Mouse (Mus musculus) liver, embryonic 16.5 days (tissue): ENCODE measurements around the gene 9930022D16Rik. TPM values are rescaled to one million over a fixed set of nuclear protein-coding genes. Genes with fewer than 3 reads are reported as not detected.

ENCODE experiments used
- ATAC-seq: fragments of 200-750 bp; cut with Nextera tagmentation; 2 replicates; pipeline ENCODE4 v1.8.0; 2017; ENCODE audit warnings: low read depth, mild to moderate bottlenecking, moderate number of reproducible peaks, moderate library complexity
- H3K27ac ChIP-seq: fragments of 300-500 bp; sonication (generic); 2 replicates; pipeline ENCODE4 v1.5.1; 2014; ENCODE audit warnings: mild to moderate bottlenecking, low read length
- H3K27me3 ChIP-seq: fragments of 300-500 bp; sonication (generic); 2 replicates; pipeline ENCODE4 v1.6.1; 2014; ENCODE audit warnings: low read depth, low read length, mixed read lengths; ENCODE audit not compliant: control insufficient read depth, insufficient read depth
- H3K36me3 ChIP-seq: fragments of 300-500 bp; sonication (generic); 2 replicates; pipeline ENCODE4 v1.6.1; 2014; ENCODE audit warnings: mild to moderate bottlenecking; ENCODE audit not compliant: control insufficient read depth, insufficient read depth
- H3K4me1 ChIP-seq: fragments of 300-500 bp; sonication (generic); 2 replicates; pipeline ENCODE4 v1.6.1; 2014; ENCODE audit warnings: low read depth, low read length, mixed read lengths; ENCODE audit not compliant: control insufficient read depth
- H3K4me2 ChIP-seq: fragments of 300-500 bp; sonication (generic); 2 replicates; pipeline ENCODE4 v1.6.1; 2014; ENCODE audit warnings: low read depth, low read length, mixed read lengths
- H3K4me3 ChIP-seq: fragments of 300-500 bp; sonication (generic); 2 replicates; pipeline ENCODE4 v1.5.1; 2014; ENCODE audit warnings: low read depth, mild to moderate bottlenecking, low read length
- H3K9ac ChIP-seq: fragments of 300-500 bp; sonication (generic); 2 replicates; pipeline ENCODE4 v1.6.1; 2014; ENCODE audit warnings: low read depth, low read length
- H3K9me3 ChIP-seq: fragments of 300-500 bp; sonication (generic); replicated peaks from 2 replicates; pipeline ENCODE4 v1.6.1; 2016; ENCODE audit warnings: low read length; ENCODE audit not compliant: control insufficient read depth
- WGBS: fragments of 180-500 bp; shearing (Covaris S2); extraction: QIAGEN DNeasy Blood & Tissue Kit; methylation state at CpG from one replicate; pipeline ENCODE4 v1.1.7; 2014; ENCODE audit not compliant: insufficient replicate concordance; 5-methylcytosine and 5-hydroxymethylcytosine counted together
- polyA plus RNA-seq: library from polyadenylated mRNA; unstranded; fragments of >200 nt; fragmentation: Nextera tagmentation; extraction: Ambion mirVana; gene quantifications from 2 replicates; pipeline ENCODE4 v1.2.1, GENCODE M21; 2015

Gene 9930022D16Rik
- polyA plus RNA-seq, 1 experiment from 2014 or later: not detected

DNA sequence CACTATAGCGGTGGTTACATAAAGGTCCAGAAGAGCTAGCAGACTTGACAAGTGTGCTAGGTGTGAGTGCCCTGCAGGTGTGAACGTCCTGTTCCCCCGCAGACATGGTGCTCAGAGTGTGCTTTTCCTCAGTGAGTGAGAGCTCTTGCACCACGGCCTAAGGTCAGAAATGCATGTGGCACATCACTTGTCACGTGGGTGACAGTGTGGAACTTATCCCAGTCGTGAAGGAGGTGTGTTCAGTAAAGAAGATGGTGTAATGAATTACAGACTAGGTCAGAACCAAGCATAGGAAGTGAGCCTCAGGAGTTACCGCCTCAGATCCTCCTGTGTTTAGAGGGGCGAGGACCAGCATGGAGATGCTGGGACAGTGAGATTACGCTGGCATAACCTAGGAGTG, 18.4 kb upstream of the 9930022D16Rik start:
- Histone ChIP-seq H3K9me3 (no peaks in the 10 kb centered on the region), H3K27ac (no peak overlapping the region), H3K4me3 (no peak overlapping the region), H3K4me1 (no peaks in the 10 kb centered on the region), H3K4me2 (no peak overlapping the region), H3K9ac (no peak overlapping the region), H3K36me3 (peaks cover 11% of the 10 kb centered on the region), H3K27me3 (no peaks in the 10 kb centered on the region)
- ATAC-seq: peak; percentile 17; the same call in 1 of the 2 replicates
- WGBS: 83% methylated on average over 9 of the region's 9 CpGs

DNA sequence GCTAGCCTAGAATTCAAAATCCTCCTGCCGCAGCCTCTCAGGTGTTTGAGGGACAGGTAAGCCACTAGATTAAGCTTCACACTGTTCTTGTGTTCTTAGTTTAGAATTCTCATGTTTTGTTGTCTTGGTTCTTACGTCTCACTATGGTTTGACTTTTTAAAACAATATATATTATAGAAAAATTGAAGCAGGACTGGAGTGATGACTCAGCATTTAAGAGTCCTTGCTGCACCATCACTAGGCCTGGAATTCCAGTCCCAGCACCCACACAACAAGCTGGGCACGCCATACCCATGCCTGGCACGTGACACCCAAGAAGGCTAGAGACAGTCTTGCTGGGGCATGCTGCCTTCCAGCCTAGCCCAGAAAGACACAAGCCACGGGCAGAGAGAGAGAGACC, 7.3 kb upstream of the 9930022D16Rik start:
- Histone ChIP-seq H3K27me3 (no peaks in the 10 kb centered on the region), H3K4me3 (no peak overlapping the region), H3K36me3 (no peaks in the 10 kb centered on the region), H3K27ac (no peak overlapping the region), H3K4me1 (no peaks in the 10 kb centered on the region), H3K4me2 (no peak overlapping the region), H3K9ac (no peak overlapping the region), H3K9me3 (no peaks in the 10 kb centered on the region)
- WGBS: 71% methylated on average over 5 of the region's 5 CpGs
- no peak for ATAC-seq

DNA sequence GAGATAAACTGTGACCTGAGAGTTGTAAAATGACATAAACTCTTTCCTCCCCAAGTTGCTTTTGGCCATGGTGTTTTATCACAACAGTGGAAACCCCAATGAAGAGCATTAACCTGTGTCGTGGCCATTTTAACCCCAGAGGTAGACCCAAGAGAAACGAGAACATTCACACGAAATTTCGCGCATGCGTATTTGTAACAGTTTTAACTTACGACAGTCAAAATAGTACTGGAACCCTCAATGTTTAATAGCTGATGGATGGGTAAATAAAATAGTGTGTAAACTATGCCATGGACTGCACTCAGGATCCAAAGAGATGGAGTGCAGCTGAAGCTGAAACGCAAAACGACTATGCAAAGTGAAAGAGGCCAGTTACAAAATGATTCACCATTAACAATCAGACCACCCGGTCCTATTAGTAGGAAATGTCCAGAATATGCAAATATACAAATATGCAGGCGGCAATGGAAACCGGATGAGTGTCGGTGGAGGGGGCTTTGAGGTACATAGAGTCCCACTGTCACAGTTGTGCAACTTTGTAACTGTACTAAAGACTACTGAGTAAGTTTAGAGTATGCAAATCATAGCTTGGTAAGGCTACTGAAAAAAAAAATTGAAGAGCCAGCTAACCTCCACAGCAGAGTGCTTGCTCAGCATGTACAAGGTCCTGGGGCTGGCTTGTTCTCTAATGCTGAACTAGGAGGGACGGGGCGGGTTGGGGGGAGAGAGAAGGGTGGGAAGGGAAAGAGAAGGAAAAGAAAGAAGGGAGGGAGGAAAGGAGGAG, 3.3 kb upstream of the 9930022D16Rik start:
- no peak overlapping the region for H3K4me2 ChIP-seq
- H3K36me3 ChIP-seq: no peaks in the 10 kb centered on the region
- H3K27ac ChIP-seq: no peak overlapping the region
- no peak overlapping the region for H3K4me3 ChIP-seq
- H3K9me3 ChIP-seq: no peaks in the 10 kb centered on the region
- no peak for ATAC-seq
- no peaks in the 10 kb centered on the region for H3K4me1 ChIP-seq
- no peak overlapping the region for H3K9ac ChIP-seq
- 76% methylated on average over 15 of the region's 15 CpGs for WGBS
- H3K27me3 ChIP-seq: no peaks in the 10 kb centered on the region

DNA sequence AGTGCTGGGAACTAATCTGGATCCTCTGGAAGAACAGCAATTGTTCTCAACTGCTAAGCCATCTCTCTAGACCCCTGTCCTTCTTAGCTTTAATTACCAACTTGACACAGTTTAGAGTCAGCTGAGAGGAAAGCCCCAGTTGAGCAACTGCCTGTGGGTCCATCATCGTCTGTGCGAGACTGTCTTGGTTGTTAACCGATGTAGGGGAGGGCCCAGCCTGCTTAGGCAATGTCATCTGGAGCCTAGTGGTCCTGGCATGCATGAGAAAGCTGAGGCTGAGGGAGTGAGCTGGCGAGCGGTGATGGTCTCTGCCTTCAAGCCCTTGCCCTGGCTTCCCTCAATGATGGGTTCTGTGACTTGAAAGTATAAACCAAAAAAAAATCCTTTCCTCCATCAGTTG, 1.1 kb downstream of the 9930022D16Rik start:
- no peaks in the 10 kb centered on the region for H3K27me3 ChIP-seq
- no peaks in the 10 kb centered on the region for H3K4me1 ChIP-seq
- 70% methylated on average over 5 of the region's 5 CpGs for WGBS
- H3K4me3 ChIP-seq: no peak overlapping the region
- no peaks in the 10 kb centered on the region for H3K9me3 ChIP-seq
- ATAC-seq: no peak
- no peak overlapping the region for H3K27ac ChIP-seq
- H3K4me2 ChIP-seq: no peak overlapping the region
- no peak overlapping the region for H3K9ac ChIP-seq
- H3K36me3 ChIP-seq: no peaks in the 10 kb centered on the region

DNA sequence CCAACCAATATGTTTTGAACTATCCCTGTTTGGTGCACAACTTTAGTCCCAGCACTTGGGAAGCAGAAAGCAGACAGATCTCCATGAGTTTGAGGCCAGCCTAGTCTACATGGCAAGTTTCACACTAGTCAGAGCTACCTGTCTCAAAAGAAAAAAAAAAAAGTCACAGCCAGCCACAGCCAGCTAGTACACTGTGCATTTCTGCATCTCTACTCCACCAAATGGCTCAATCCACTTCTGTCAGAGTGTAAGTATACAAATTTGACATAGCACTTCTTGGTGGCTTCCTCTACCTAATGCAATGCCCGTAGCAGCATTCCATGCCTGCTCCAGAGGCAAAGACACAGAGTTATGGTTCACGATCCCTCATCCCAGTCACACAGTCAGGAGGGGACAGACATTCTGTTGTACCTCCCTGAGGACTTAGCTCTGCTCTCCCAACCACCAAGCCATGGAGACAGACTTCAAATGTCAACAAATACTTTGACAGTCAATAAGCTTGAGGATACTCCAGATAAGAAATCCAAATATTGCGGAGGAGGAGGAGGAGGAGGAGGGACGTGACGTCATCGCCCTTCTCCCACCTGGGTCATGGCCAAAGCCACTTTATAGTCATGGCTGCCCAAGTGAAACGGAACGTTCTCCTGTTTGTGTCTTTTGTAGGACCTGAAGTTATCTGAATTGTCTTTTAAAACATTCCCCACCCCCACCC, 3.1 kb downstream of the 9930022D16Rik start:
- no peaks in the 10 kb centered on the region for H3K36me3 ChIP-seq
- H3K27ac ChIP-seq: no peak overlapping the region
- WGBS: 60% methylated on average over 8 of the region's 8 CpGs
- H3K9me3 ChIP-seq: no peaks in the 10 kb centered on the region
- H3K9ac ChIP-seq: no peak overlapping the region
- H3K4me3 ChIP-seq: no peak overlapping the region
- no peak overlapping the region for H3K4me2 ChIP-seq
- no peaks in the 10 kb centered on the region for H3K27me3 ChIP-seq
- H3K4me1 ChIP-seq: no peaks in the 10 kb centered on the region; the same call in 1 of the 2 replicates
- ATAC-seq: no peak

DNA sequence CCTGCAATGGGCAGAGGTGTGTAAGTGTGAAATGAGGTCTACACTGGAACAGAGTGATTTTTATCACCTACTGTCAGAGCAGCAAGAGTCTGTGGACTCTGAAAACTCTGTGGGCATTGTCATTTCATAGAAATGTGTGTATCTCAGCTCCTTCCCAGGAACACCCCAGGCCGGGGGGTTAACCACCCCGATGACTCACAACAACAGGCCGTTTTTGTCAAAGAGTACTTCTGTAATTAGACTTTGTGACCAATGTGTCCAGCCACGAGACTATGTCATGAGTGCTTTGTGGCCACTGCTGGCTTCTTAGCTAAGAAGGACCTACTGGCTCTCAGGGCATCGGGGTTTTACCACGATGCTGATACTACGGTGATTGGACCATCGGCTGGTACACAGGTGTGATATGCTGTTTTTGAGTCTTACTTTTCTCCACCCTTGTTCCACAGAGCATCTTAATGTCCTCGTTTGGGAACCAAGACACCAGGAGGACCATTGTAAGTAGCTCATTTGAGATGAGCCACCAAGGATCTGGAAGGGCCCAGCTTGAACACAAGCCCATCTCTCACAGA, 3.8 kb downstream of the 9930022D16Rik start:
- H3K4me2 ChIP-seq: no peak overlapping the region
- H3K9me3 ChIP-seq: 0 out of 2 replicates have a peak, but pooled peaks cover 2% of the 10 kb centered on the region
- no peaks in the 10 kb centered on the region for H3K36me3 ChIP-seq
- H3K4me3 ChIP-seq: no peak overlapping the region
- no peak for ATAC-seq
- no peaks in the 10 kb centered on the region; the same call in 1 of the 2 replicates for H3K4me1 ChIP-seq
- WGBS: 52% methylated on average over 9 of the region's 9 CpGs
- no peak overlapping the region for H3K9ac ChIP-seq
- H3K27ac ChIP-seq: no peak overlapping the region
- no peaks in the 10 kb centered on the region for H3K27me3 ChIP-seq

DNA sequence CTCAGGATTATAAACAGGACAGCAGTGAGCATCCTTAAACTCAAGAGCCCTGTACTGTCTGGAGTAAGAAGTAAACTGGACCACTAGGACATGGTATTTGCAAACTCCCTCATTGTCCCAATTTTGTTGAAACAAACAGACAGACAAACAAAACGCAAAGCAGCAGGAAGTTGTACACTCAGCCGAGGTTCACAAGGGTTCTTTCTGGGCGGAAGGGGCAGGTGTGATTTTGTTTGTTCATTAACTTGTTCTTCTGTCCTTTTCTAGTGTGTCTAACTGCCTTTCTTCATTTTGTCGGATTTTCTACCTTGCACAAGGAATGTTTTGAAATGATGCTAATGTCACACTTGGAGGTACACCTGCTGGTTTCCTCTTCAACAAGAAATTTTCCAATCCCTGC, 5.7 kb downstream of the 9930022D16Rik start:
- Histone ChIP-seq H3K4me3 (no peak overlapping the region), H3K27ac (no peak overlapping the region), H3K9me3 (0 out of 2 replicates have a peak, but pooled peaks cover 2% of the 10 kb centered on the region), H3K4me2 (no peak overlapping the region), H3K4me1 (peaks cover 8% of the 10 kb centered on the region), H3K36me3 (no peaks in the 10 kb centered on the region), H3K27me3 (no peaks in the 10 kb centered on the region), H3K9ac (no peak overlapping the region)
- no peak for ATAC-seq
- 46% methylated on average over 4 of the region's 4 CpGs for WGBS

DNA sequence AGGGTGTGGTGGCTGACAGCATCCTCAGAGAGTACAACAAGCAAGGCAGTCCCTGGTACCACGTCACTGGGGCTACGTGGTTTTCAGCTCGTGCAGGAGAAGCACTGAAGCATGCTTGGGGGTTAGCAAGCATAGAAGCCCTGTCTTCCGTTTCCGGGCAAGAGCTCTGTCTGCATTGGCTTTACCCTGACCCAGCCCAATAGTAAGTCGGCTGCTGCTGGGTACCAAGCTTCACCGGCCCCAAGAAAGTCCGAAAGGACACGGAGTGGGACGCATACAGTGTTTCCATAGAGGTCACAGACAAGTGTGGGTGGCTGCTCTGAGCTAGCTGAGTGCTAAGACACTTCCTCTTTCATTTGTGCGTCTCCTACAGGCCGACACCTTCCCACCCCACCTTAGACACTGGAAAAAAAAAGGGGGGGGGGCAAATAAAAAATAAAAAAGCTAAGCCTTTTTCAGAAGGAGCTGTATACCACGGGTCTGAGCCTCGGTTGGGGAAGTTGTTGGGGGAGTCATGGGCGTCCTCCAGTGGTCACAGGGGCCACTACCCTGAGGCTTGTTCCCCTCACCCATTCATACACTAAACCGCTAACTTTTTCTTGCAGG, 6.3 kb downstream of the 9930022D16Rik start:
- Histone ChIP-seq H3K4me2 (0 out of 2 replicates have a peak overlapping the region, but pooled peaks have one; percentile 22), H3K27me3 (no peaks in the 10 kb centered on the region), H3K4me3 (no peak overlapping the region; the same call in 1 of the 2 replicates), H3K9me3 (0 out of 2 replicates have a peak, but pooled peaks cover 2% of the 10 kb centered on the region), H3K27ac (no peak overlapping the region), H3K36me3 (no peaks in the 10 kb centered on the region), H3K4me1 (peaks cover 11% of the 10 kb centered on the region), H3K9ac (no peak overlapping the region)
- ATAC-seq: no peak
- WGBS: 17% methylated on average over 16 of the region's 16 CpGs
